Mouse (Mus musculus): ENCODE measurements around the gene Lgr6. TPM values are rescaled to one million over a fixed set of nuclear protein-coding genes. Genes with fewer than 3 reads are reported as not detected.

Lgr6 gene
- polyA plus RNA-seq, 1 experiment: 1.3 TPM

GRCm38 (mm10) chr1:135026275-135026674 lies 78.8 kb downstream of the Lgr6 start:
- peaks cover 7% of the 10 kb centered on the region for H3K4me1 ChIP-seq (replicated peaks; ENCODE audit: control insufficient read depth, insufficient read depth, low read length)
- H3K36me3 ChIP-seq (ENCODE audit: control insufficient read depth, insufficient read depth, low read length): no peaks in the 10 kb centered on the region
- H3K4me3 ChIP-seq (ENCODE audit: control insufficient read depth, insufficient read depth, low read length): no peak overlapping the region
- H3K27me3 ChIP-seq (ENCODE audit: control insufficient read depth, insufficient read depth, low read length): no peaks in the 10 kb centered on the region
- 97% methylated on average over 1 of the region's 1 CpGs for WGBS
- no peak for DNase-seq
- H3K27ac ChIP-seq (ENCODE audit: control insufficient read depth, insufficient read depth, low read length): no peak overlapping the region
- TF ChIP-seq POLR2A (IDR thresholded peaks at IDR 0.05; ENCODE audit: control insufficient read depth, extremely low read depth, insufficient read depth, low read length, poor library complexity) (no peak), CTCF (IDR thresholded peaks at IDR 0.05; ENCODE audit: borderline replicate concordance, control insufficient read depth, extremely low read depth, insufficient read depth, low read length, poor library complexity) (no peak)

DNA sequence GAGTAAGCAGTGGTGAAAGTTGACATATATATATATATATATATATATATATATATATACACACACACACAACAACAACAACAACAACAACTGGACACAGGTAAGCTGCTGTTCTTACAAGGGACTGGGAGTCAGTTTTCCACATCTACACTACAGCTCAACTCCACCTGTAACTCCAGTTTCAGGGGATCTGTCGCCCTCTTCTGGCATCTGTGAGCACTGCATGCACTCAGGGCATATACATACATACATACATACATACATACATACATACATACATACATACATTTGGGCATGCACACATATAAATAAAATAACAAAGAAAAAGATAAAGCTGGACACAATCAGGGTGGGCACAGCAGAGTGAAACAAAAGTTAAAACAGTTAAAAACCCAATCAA lies 81.5 kb downstream of the Lgr6 start:
- no peaks in the 10 kb centered on the region for H3K27me3 ChIP-seq (ENCODE audit: control insufficient read depth, insufficient read depth, low read length)
- H3K4me3 ChIP-seq (ENCODE audit: control insufficient read depth, insufficient read depth, low read length): no peak overlapping the region
- H3K4me1 ChIP-seq (replicated peaks; ENCODE audit: control insufficient read depth, insufficient read depth, low read length): peaks cover 5% of the 10 kb centered on the region; the same call in 1 of the 2 replicates
- TF ChIP-seq CTCF (IDR thresholded peaks at IDR 0.05; ENCODE audit: borderline replicate concordance, control insufficient read depth, extremely low read depth, insufficient read depth, low read length, poor library complexity): no peak
- no peak for TF ChIP-seq POLR2A (IDR thresholded peaks at IDR 0.05; ENCODE audit: control insufficient read depth, extremely low read depth, insufficient read depth, low read length, poor library complexity)
- H3K36me3 ChIP-seq (ENCODE audit: control insufficient read depth, insufficient read depth, low read length): no peaks in the 10 kb centered on the region
- 88% methylated on average over 1 of the region's 1 CpGs for WGBS
- DNase-seq: no peak
- no peak overlapping the region for H3K27ac ChIP-seq (ENCODE audit: control insufficient read depth, insufficient read depth, low read length)

DNA sequence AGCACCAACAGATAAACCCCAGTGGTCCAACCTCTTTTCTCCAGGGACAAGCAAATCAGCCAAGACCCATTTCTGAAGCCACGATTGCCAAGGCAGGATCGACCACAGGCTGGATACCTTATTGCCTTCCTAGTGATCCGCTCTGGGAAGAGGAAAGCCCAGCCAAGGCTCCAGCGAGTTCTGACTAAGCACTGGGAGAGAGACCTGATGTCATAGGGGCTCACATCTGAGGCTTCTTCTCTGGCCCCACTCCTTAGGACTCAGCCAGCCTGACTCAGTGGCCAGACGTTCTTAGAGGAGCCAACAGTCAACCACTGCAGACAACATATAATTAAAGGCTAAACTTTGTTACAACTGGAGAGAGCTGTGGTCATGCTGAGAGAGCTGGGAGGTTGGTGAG lies 83.1 kb downstream of the Lgr6 start:
- no peak for DNase-seq
- H3K27ac ChIP-seq (ENCODE audit: control insufficient read depth, insufficient read depth, low read length): no peak overlapping the region
- no peaks in the 10 kb centered on the region for H3K36me3 ChIP-seq (ENCODE audit: control insufficient read depth, insufficient read depth, low read length)
- 93% methylated on average over 5 of the region's 5 CpGs for WGBS
- H3K4me1 ChIP-seq (replicated peaks; ENCODE audit: control insufficient read depth, insufficient read depth, low read length): peaks cover 5% of the 10 kb centered on the region; the same call in 1 of the 2 replicates
- TF ChIP-seq POLR2A (IDR thresholded peaks at IDR 0.05; ENCODE audit: control insufficient read depth, extremely low read depth, insufficient read depth, low read length, poor library complexity): no peak
- no peak for TF ChIP-seq CTCF (IDR thresholded peaks at IDR 0.05; ENCODE audit: borderline replicate concordance, control insufficient read depth, extremely low read depth, insufficient read depth, low read length, poor library complexity)
- H3K4me3 ChIP-seq (ENCODE audit: control insufficient read depth, insufficient read depth, low read length): no peak overlapping the region
- H3K27me3 ChIP-seq (ENCODE audit: control insufficient read depth, insufficient read depth, low read length): no peaks in the 10 kb centered on the region

GRCm38 (mm10) chr1:135020970-135021369 lies 84.1 kb downstream of the Lgr6 start:
- 6% methylated on average over 5 of the region's 5 CpGs for WGBS
- no peak for DNase-seq
- no peaks in the 10 kb centered on the region for H3K36me3 ChIP-seq (ENCODE audit: control insufficient read depth, insufficient read depth, low read length)
- H3K4me3 ChIP-seq (ENCODE audit: control insufficient read depth, insufficient read depth, low read length): no peak overlapping the region
- TF ChIP-seq CTCF (IDR thresholded peaks at IDR 0.05; ENCODE audit: borderline replicate concordance, control insufficient read depth, extremely low read depth, insufficient read depth, low read length, poor library complexity): no peak
- no peak for TF ChIP-seq POLR2A (IDR thresholded peaks at IDR 0.05; ENCODE audit: control insufficient read depth, extremely low read depth, insufficient read depth, low read length, poor library complexity)
- H3K4me1 ChIP-seq (replicated peaks; ENCODE audit: control insufficient read depth, insufficient read depth, low read length): peaks cover 5% of the 10 kb centered on the region; the same call in 1 of the 2 replicates
- H3K27me3 ChIP-seq (ENCODE audit: control insufficient read depth, insufficient read depth, low read length): no peaks in the 10 kb centered on the region
- no peak overlapping the region for H3K27ac ChIP-seq (ENCODE audit: control insufficient read depth, insufficient read depth, low read length)

GRCm38 (mm10) chr1:135020281-135020940 lies 84.7 kb downstream of the Lgr6 start:
- Histone ChIP-seq H3K27ac (ENCODE audit: control insufficient read depth, insufficient read depth, low read length) (no peak overlapping the region), H3K4me1 (replicated peaks; ENCODE audit: control insufficient read depth, insufficient read depth, low read length) (peaks cover 5% of the 10 kb centered on the region; the same call in 1 of the 2 replicates), H3K36me3 (ENCODE audit: control insufficient read depth, insufficient read depth, low read length) (no peaks in the 10 kb centered on the region), H3K27me3 (ENCODE audit: control insufficient read depth, insufficient read depth, low read length) (no peaks in the 10 kb centered on the region), H3K4me3 (ENCODE audit: control insufficient read depth, insufficient read depth, low read length) (no peak overlapping the region)
- 54% methylated on average over 5 of the region's 5 CpGs for WGBS
- TF ChIP-seq POLR2A (IDR thresholded peaks at IDR 0.05; ENCODE audit: control insufficient read depth, extremely low read depth, insufficient read depth, low read length, poor library complexity): no peak
- no peak for TF ChIP-seq CTCF (IDR thresholded peaks at IDR 0.05; ENCODE audit: borderline replicate concordance, control insufficient read depth, extremely low read depth, insufficient read depth, low read length, poor library complexity)
- no peak for DNase-seq

GRCm38 (mm10) chr1:135019775-135020167 lies 85.3 kb downstream of the Lgr6 start:
- no peak for DNase-seq
- Histone ChIP-seq H3K27me3 (ENCODE audit: control insufficient read depth, insufficient read depth, low read length) (no peaks in the 10 kb centered on the region), H3K27ac (ENCODE audit: control insufficient read depth, insufficient read depth, low read length) (no peak overlapping the region), H3K4me3 (ENCODE audit: control insufficient read depth, insufficient read depth, low read length) (no peak overlapping the region), H3K36me3 (ENCODE audit: control insufficient read depth, insufficient read depth, low read length) (no peaks in the 10 kb centered on the region), H3K4me1 (replicated peaks; ENCODE audit: control insufficient read depth, insufficient read depth, low read length) (peaks cover 5% of the 10 kb centered on the region; the same call in 1 of the 2 replicates)
- TF ChIP-seq POLR2A (IDR thresholded peaks at IDR 0.05; ENCODE audit: control insufficient read depth, extremely low read depth, insufficient read depth, low read length, poor library complexity) (no peak), CTCF (IDR thresholded peaks at IDR 0.05; ENCODE audit: borderline replicate concordance, control insufficient read depth, extremely low read depth, insufficient read depth, low read length, poor library complexity) (no peak)
- WGBS: 88% methylated on average over 4 of the region's 4 CpGs

All from thymus, adult 2 months (tissue).